Comparison of ENCODE assay signal across 10 mouse cellular contexts in genomic region chr9:94378835-94379234, GRCm38 (mm10).
DNase-seq lines count a peak whose midpoint lies in the region; ATAC-seq and TF ChIP-seq lines count a peak whose summit lies in the region.
"Had no signal": no experiment of that assay in that cellular context is flagged by ENCODE, and none has a peak within 500 bp of the region (broad histone marks: within the 10 kb centered on the region; RNA-seq: fewer than 3 reads in every experiment).

No protein-coding gene starts in this region.

- TF ChIP-seq CTCF in midbrain, postnatal 0 days (IDR thresholded peaks at IDR 0.05): no peak

- H3K9ac ChIP-seq in kidney, embryonic 15.5 days: no peak overlapping the region
- H3K9ac ChIP-seq in intestine, embryonic 16.5 days (ENCODE audit: low read depth, low read length): no peak overlapping the region
- H3K9ac ChIP-seq in midbrain, postnatal 0 days (replicated peaks; ENCODE audit: low read length, poor library complexity, severe bottlenecking): no peak overlapping the region

- 29% methylated on average over 5 of the region's 5 CpGs for WGBS in kidney, embryonic 15.5 days
- WGBS in forebrain, embryonic 10.5 days: 70% methylated on average over 5 of the region's 5 CpGs
- WGBS in intestine, embryonic 16.5 days: 16% methylated on average over 5 of the region's 5 CpGs
- WGBS in midbrain, postnatal 0 days: 32% methylated on average over 5 of the region's 5 CpGs

- H3K27me3 ChIP-seq in kidney, embryonic 15.5 days: no peaks in the 10 kb centered on the region
- H3K27me3 ChIP-seq in forebrain, embryonic 10.5 days (ENCODE audit: poor library complexity, severe bottlenecking): no peaks in the 10 kb centered on the region
- H3K27me3 ChIP-seq in intestine, embryonic 16.5 days (replicated peaks; ENCODE audit: control insufficient read depth, insufficient read depth, low read length): no peaks in the 10 kb centered on the region
- no peaks in the 10 kb centered on the region for H3K27me3 ChIP-seq in midbrain, postnatal 0 days (ENCODE audit: insufficient read depth, low read length)

- H3K27ac ChIP-seq in kidney, embryonic 15.5 days: no peak overlapping the region
- 0 out of 2 replicates have a peak overlapping the region, but pooled peaks have one; percentile 25 for H3K27ac ChIP-seq in forebrain, embryonic 10.5 days
- H3K27ac ChIP-seq in intestine, embryonic 16.5 days (ENCODE audit: low read length): no peak overlapping the region
- H3K27ac ChIP-seq in midbrain, postnatal 0 days (ENCODE audit: low read depth, low read length): no peak overlapping the region

- no peak for DNase-seq in kidney, adult 11 months
- DNase-seq in forebrain, embryonic 10.5 days (ENCODE audit: extremely low spot score, low spot score): no peak
- DNase-seq in midbrain, postnatal 0 days (ENCODE audit: low spot score): peak; percentile 79
- DNase-seq in layer of hippocampus, adult 9-11 months: no peak
- no peak for DNase-seq in frontal cortex, postnatal 36 days (ENCODE audit: low spot score in 2 of 2)
- no peak for DNase-seq in MN1 (ENCODE audit: low spot score)
- DNase-seq: thymus, postnatal 14 days had no signal

- no peak overlapping the region for H3K4me2 ChIP-seq in kidney, embryonic 15.5 days
- no peak overlapping the region for H3K4me2 ChIP-seq in intestine, embryonic 16.5 days (ENCODE audit: low read depth, low read length)
- no peak overlapping the region for H3K4me2 ChIP-seq in midbrain, postnatal 0 days (ENCODE audit: low read depth, low read length, poor library complexity, severe bottlenecking)

- peak; percentile 62; the same call in 1 of the 2 replicates for ATAC-seq in kidney, embryonic 15.5 days (replicated peaks; ENCODE audit: low FRiP score)
- peak; percentile 63; the same call in 1 of the 2 replicates for ATAC-seq in intestine, embryonic 16.5 days
- ATAC-seq in midbrain, postnatal 0 days (ENCODE audit: low FRiP score): 0 out of 2 replicates have a peak, but pooled peaks have one; percentile 44

- no peaks in the 10 kb centered on the region for H3K4me1 ChIP-seq in kidney, embryonic 15.5 days
- H3K4me1 ChIP-seq in forebrain, embryonic 10.5 days: peaks cover 23% of the 10 kb centered on the region
- H3K4me1 ChIP-seq in intestine, embryonic 16.5 days (ENCODE audit: control insufficient read depth, insufficient read depth, low read length): no peaks in the 10 kb centered on the region
- H3K4me1 ChIP-seq in midbrain, postnatal 0 days (ENCODE audit: insufficient read depth, low read length): no peaks in the 10 kb centered on the region

- H3K36me3 ChIP-seq in kidney, embryonic 15.5 days: no peaks in the 10 kb centered on the region
- no peaks in the 10 kb centered on the region for H3K36me3 ChIP-seq in forebrain, embryonic 10.5 days (replicated peaks)
- no peaks in the 10 kb centered on the region for H3K36me3 ChIP-seq in intestine, embryonic 16.5 days (ENCODE audit: control insufficient read depth, insufficient read depth, low read length)
- H3K36me3 ChIP-seq in midbrain, postnatal 0 days (ENCODE audit: insufficient read depth, low read length): no peaks in the 10 kb centered on the region
- H3K36me3 ChIP-seq: G1E had no signal

- H3K9me3 ChIP-seq in kidney, embryonic 15.5 days (replicated peaks): no peaks in the 10 kb centered on the region
- H3K9me3 ChIP-seq in forebrain, embryonic 10.5 days: no peaks in the 10 kb centered on the region
- H3K9me3 ChIP-seq in intestine, embryonic 16.5 days (ENCODE audit: control insufficient read depth, low read length): no peaks in the 10 kb centered on the region
- no peaks in the 10 kb centered on the region for H3K9me3 ChIP-seq in midbrain, postnatal 0 days (ENCODE audit: low read length)

- H3K4me3 ChIP-seq in kidney, embryonic 15.5 days (replicated peaks): no peak overlapping the region
- no peak overlapping the region for H3K4me3 ChIP-seq in forebrain, embryonic 10.5 days
- no peak overlapping the region for H3K4me3 ChIP-seq in intestine, embryonic 16.5 days (ENCODE audit: low read length)
- H3K4me3 ChIP-seq in midbrain, postnatal 0 days (ENCODE audit: low read depth, low read length): no peak overlapping the region
